Mouse (Mus musculus) right cerebral cortex, postnatal 36 days (tissue): ENCODE results near the gene Gm5152.
"Not testable (repeated sequence)": the region's sequence is repeated elsewhere in the genome, so short reads cannot be mapped to it uniquely, and the experiment has no call there.

Experiments used
- DNase-seq, 2 experiments: peaks; one replicate each; pipeline ENCODE4 v3.0.0; 2022; ENCODE audit warnings: low spot score in 2 of 2, mixed read lengths in 1 of 2

Gene Gm5152

GRCm38 (mm10) chr5:10246426-10246825, at the start of gene Gm5152:
Gm5152 (minus strand) TSS chr5:10246526.
- DNase-seq = not testable (repeated sequence)

- DNase-seq = not testable (repeated sequence)
Observed at GRCm38 (mm10) chr5:10254768-10255167, 8.4 kb upstream of the Gm5152 start.

- DNase-seq = not testable (repeated sequence)
Observed at GRCm38 (mm10) chr5:10245770-10246169, 556 bp downstream of the Gm5152 start.

- DNase-seq = not testable (repeated sequence)
Observed at GRCm38 (mm10) chr5:10240436-10240835, 5.9 kb downstream of the Gm5152 start.

GRCm38 (mm10) chr5:10220317-10220716, 26.0 kb downstream of the Gm5152 start:
- DNase-seq = no peak

GRCm38 (mm10) chr5:10203067-10203466, 43.3 kb downstream of the Gm5152 start:
- DNase-seq = no peak

GRCm38 (mm10) chr5:10196880-10197279, 49.4 kb downstream of the Gm5152 start:
- DNase-seq = no peak
